Mouse (Mus musculus) embryonic facial prominence, embryonic 10.5 days (tissue): Measurements from ENCODE around the gene Ccdc27. TPM values are rescaled to one million over a fixed set of nuclear protein-coding genes. Genes with fewer than 3 reads are reported as not detected.
A peak's percentile ranks its signal among the peaks of the same experiment; 100 is the strongest.

Experiments used
- DNase-seq: peaks from one replicate; pipeline ENCODE4 v3.0.0-alpha.2; 2017; ENCODE audit warnings: low spot score
- H3K27ac ChIP-seq: fragments of 300-500 bp; sonication (generic); replicated peaks from 2 replicates; pipeline ENCODE4 v1.5.1; 2016; ENCODE audit warnings: mild to moderate bottlenecking
- H3K27me3 ChIP-seq: fragments of 300-500 bp; sonication (generic); replicated peaks from 2 replicates; pipeline ENCODE4 v1.6.1; 2016; ENCODE audit warnings: low read depth, mild to moderate bottlenecking; ENCODE audit not compliant: poor library complexity, severe bottlenecking
- H3K36me3 ChIP-seq: fragments of 300-500 bp; sonication (generic); replicated peaks from 2 replicates; pipeline ENCODE4 v1.6.1; 2016; ENCODE audit warnings: mild to moderate bottlenecking, moderate library complexity
- H3K4me1 ChIP-seq: fragments of 300-500 bp; sonication (generic); 2 replicates; pipeline ENCODE4 v1.6.1; 2016
- H3K4me3 ChIP-seq: fragments of 300-500 bp; sonication (generic); 2 replicates; pipeline ENCODE4 v1.5.1; 2016; ENCODE audit warnings: mild to moderate bottlenecking, moderate library complexity
- H3K9me3 ChIP-seq: fragments of 300-500 bp; sonication (generic); 2 replicates; pipeline ENCODE4 v1.6.1; 2016; ENCODE audit warnings: mild to moderate bottlenecking
- WGBS: fragments of 180-500 bp; shearing (Covaris S2); methylation state at CpG from one replicate; pipeline ENCODE4 v1.1.7; 2016; 5-methylcytosine and 5-hydroxymethylcytosine counted together
- polyA plus RNA-seq: library from polyadenylated mRNA; unstranded; fragments of >200 nt; fragmentation: Nextera tagmentation; extraction: Ambion mirVana; gene quantifications from 2 replicates; pipeline ENCODE4 v1.2.1, GENCODE M21; 2016

The Ccdc27 gene
- polyA plus RNA-seq, 1 experiment from 2014 or later: not detected

DNA sequence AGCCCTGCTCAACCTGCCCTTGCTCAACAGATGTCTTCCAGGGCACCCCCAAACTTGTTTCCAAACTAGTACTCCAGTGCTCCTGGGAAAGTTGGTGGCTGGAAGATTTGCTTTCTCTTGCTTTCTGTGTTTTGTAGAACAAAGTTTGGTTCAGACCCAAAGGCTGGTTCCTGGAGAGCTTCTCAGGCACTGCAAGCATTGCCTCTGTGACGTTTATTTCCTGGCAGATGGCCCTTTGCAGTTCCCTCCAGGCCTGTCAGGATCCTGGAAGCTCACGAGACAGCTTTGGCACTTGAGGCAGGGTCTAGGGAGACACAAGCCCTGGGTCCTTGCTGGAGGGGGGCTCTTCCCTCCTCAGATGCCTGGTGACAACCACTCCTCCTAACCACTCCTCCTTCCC, 14.2 kb upstream of the Ccdc27 start:
- Histone ChIP-seq H3K4me3 (no peak overlapping the region), H3K4me1 (no peaks in the 10 kb centered on the region; the same call in 1 of the 2 replicates), H3K27ac (no peak overlapping the region), H3K9me3 (no peaks in the 10 kb centered on the region), H3K27me3 (no peaks in the 10 kb centered on the region), H3K36me3 (no peaks in the 10 kb centered on the region)
- 65% methylated on average over 2 of the region's 2 CpGs for WGBS
- no peak for DNase-seq

- Histone ChIP-seq H3K9me3 (no peaks in the 10 kb centered on the region), H3K27ac (no peak overlapping the region), H3K4me1 (no peaks in the 10 kb centered on the region; the same call in 1 of the 2 replicates), H3K4me3 (no peak overlapping the region), H3K36me3 (no peaks in the 10 kb centered on the region), H3K27me3 (no peaks in the 10 kb centered on the region)
- no peak for DNase-seq
- WGBS: 77% methylated on average over 2 of the region's 2 CpGs
Observed at GRCm38 (mm10) chr4:154056046-154056445, 13.6 kb upstream of the Ccdc27 start.

DNA sequence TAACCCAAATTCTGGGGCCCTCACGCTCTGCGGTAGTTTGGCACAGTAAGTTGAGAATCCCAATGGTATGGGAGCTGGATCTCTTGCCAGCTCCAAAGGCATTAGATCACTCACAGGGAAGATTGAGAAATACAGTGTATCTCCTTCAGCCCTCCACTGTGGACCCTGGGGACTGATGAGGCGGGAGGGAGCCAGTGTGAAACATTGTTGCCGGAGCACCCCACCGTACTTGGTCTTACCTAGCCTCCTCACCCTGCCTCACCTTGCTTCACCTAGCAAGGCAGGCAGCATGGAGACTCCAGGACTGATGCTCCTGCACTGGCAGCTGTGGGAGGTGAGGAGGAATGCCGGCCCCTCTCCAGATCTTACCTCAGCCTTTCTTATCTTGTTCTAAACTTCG, 13.0 kb upstream of the Ccdc27 start:
- Histone ChIP-seq H3K27ac (no peak overlapping the region), H3K27me3 (no peaks in the 10 kb centered on the region), H3K4me1 (no peaks in the 10 kb centered on the region; the same call in 1 of the 2 replicates), H3K9me3 (no peaks in the 10 kb centered on the region), H3K4me3 (no peak overlapping the region), H3K36me3 (no peaks in the 10 kb centered on the region)
- 88% methylated on average over 7 of the region's 7 CpGs for WGBS
- DNase-seq: no peak

DNA sequence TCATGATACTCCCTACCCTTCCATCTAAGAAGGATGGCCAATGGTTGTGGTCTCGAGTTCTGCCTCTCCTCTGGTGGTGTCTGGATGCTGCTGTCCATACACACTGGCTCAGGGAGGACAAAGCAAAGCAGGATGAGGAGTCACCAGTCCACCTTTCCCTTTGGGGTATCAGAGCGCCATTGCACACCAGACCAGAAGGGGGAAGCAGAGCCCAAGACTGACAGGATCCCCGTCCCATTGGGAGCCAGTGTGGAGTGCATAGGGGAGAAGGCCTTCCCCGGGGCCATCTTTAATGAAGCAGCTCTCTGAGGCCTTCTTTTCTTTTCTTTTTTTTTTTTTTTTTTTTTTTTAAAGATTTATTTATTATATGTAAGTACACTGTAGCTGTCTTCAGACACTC, 10.6 kb upstream of the Ccdc27 start:
- WGBS: 54% methylated on average over 4 of the region's 4 CpGs
- no peak for DNase-seq
- H3K4me1 ChIP-seq: no peaks in the 10 kb centered on the region; the same call in 1 of the 2 replicates
- no peaks in the 10 kb centered on the region for H3K36me3 ChIP-seq
- H3K27ac ChIP-seq: no peak overlapping the region
- H3K27me3 ChIP-seq: no peaks in the 10 kb centered on the region
- H3K9me3 ChIP-seq: no peaks in the 10 kb centered on the region
- no peak overlapping the region for H3K4me3 ChIP-seq

GRCm38 (mm10) chr4:154051401-154051800, 8.9 kb upstream of the Ccdc27 start:
- H3K36me3 ChIP-seq: no peaks in the 10 kb centered on the region
- H3K27me3 ChIP-seq: no peaks in the 10 kb centered on the region
- H3K4me3 ChIP-seq: no peak overlapping the region
- WGBS: 91% methylated on average over 3 of the region's 3 CpGs
- H3K9me3 ChIP-seq: no peaks in the 10 kb centered on the region
- no peak overlapping the region for H3K27ac ChIP-seq
- H3K4me1 ChIP-seq: no peaks in the 10 kb centered on the region; the same call in 1 of the 2 replicates
- DNase-seq: no peak

GRCm38 (mm10) chr4:154045837-154046236, 3.4 kb upstream of the Ccdc27 start:
- H3K4me1 ChIP-seq: no peaks in the 10 kb centered on the region
- 67% methylated on average over 5 of the region's 5 CpGs for WGBS
- no peak for DNase-seq
- no peaks in the 10 kb centered on the region for H3K27me3 ChIP-seq
- no peaks in the 10 kb centered on the region for H3K36me3 ChIP-seq
- no peak overlapping the region for H3K27ac ChIP-seq
- H3K4me3 ChIP-seq: no peak overlapping the region
- H3K9me3 ChIP-seq: no peaks in the 10 kb centered on the region

GRCm38 (mm10) chr4:154037123-154037522, 5.4 kb downstream of the Ccdc27 start:
- no peak overlapping the region for H3K27ac ChIP-seq
- no peak for DNase-seq
- H3K27me3 ChIP-seq: no peaks in the 10 kb centered on the region
- H3K36me3 ChIP-seq: no peaks in the 10 kb centered on the region
- peaks cover 18% of the 10 kb centered on the region for H3K4me1 ChIP-seq
- WGBS: 36% methylated on average over 3 of the region's 3 CpGs
- no peaks in the 10 kb centered on the region for H3K9me3 ChIP-seq
- no peak overlapping the region for H3K4me3 ChIP-seq

- Histone ChIP-seq H3K9me3 (no peaks in the 10 kb centered on the region), H3K27ac (no peak overlapping the region), H3K4me1 (peaks cover 32% of the 10 kb centered on the region), H3K4me3 (no peak overlapping the region), H3K27me3 (peaks cover 41% of the 10 kb centered on the region), H3K36me3 (no peaks in the 10 kb centered on the region)
- DNase-seq: no peak
Observed at GRCm38 (mm10) chr4:154028646-154029045, 13.8 kb downstream of the Ccdc27 start.

DNA sequence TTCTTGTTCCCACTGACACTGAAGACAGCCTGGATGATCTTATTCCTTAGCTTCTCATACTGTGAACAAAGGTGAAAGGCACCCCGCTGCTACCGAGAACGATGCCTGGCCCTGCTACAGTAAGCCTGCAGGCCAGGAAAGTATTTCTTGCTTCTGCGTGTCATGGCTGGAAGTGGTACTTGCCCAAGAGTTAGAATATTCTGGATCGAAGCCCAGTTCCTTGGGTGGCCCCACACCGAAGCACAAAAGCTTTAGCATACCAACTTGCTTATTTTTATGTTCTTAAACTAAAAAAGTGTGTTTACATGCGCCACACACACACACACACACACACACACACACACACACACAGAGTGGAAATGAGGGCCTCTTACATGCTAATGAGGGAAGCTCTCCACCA, 14.4 kb downstream of the Ccdc27 start:
- H3K36me3 ChIP-seq: no peaks in the 10 kb centered on the region
- DNase-seq: no peak
- H3K4me1 ChIP-seq: peaks cover 34% of the 10 kb centered on the region
- 81% methylated on average over 7 of the region's 7 CpGs for WGBS
- no peak overlapping the region for H3K27ac ChIP-seq
- no peaks in the 10 kb centered on the region for H3K9me3 ChIP-seq
- H3K27me3 ChIP-seq: peaks cover 46% of the 10 kb centered on the region
- no peak overlapping the region for H3K4me3 ChIP-seq

DNA sequence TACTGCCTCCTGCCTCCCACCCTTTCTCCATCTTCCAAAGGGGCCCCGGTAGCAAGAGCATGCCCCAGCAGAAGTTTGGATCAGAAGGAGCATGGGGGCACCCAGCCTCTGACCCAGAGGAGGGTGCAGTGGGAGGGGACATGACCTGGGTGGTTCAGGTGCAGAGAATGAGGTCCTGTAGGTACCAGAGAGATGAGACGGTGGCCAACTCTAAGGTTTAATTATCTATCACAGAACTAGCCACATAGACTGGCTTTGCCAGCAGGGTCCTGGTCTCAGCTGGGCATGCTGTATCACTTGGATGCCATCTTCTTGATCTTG, 16.1 kb downstream of the Ccdc27 start:
- DNase-seq: no peak
- Histone ChIP-seq H3K36me3 (peaks cover 16% of the 10 kb centered on the region), H3K27ac (peak overlapping the region; percentile 31), H3K4me1 (peaks cover 38% of the 10 kb centered on the region), H3K27me3 (peaks cover 47% of the 10 kb centered on the region), H3K9me3 (no peaks in the 10 kb centered on the region), H3K4me3 (peak overlapping the region; percentile 56)
- 23% methylated on average over 2 of the region's 2 CpGs for WGBS

DNA sequence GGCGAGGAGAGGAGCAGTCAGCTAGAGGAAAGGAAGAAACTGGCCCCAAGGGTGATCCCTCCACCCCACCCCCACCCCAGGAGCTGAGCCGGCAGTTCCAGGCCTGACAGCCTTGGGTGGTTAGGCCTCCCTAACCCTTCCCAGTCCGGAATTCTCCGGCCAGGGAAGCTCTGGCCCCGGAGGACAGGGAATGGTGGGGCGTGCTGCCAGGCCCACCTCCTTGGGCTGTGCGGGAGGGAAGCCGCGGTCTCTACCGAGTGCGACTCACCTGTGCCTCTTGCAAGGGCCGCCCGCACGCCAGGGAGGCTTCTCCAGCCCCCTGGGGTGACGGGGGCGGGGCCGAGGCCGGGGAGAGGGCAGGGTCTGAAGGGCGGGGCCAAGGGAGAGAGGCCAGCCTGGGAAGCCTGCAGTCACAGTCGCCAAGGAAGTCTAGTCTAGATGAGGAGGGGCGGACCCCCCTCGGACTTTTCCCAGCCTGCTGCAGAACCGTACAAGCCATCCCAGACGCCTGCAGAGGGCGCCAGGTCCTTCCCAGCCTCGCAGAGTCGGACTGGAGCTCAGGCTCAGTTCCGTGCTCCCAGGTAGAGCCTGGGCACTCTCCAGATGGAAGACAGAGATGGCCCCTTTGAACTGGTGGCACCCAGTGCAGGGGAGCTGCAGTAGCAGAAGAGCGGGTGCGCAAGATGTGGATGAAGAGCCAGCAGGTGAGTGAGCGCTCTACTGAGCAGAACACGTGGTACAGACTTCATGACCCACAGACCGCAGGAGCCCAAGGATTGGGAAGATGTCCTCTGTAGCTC, 16.6 kb downstream of the Ccdc27 start, which contains the start of gene Smim1:
Smim1 (minus strand) TSS at position 590 of the 800 bp plus-strand sequence.
- peak within 1 kb of the TSS; percentile 56 for H3K4me3 ChIP-seq
- 1% methylated on average over 33 of the region's 33 CpGs for WGBS
- peaks cover 47% of the 10 kb centered on the region for H3K27me3 ChIP-seq
- peaks cover 38% of the 10 kb centered on the region for H3K4me1 ChIP-seq
- DNase-seq: peak; percentile 74
- H3K27ac ChIP-seq: peak within 1 kb of the TSS; percentile 31
- H3K36me3 ChIP-seq: peaks cover 21% of the 10 kb centered on the region
- no peaks in the 10 kb centered on the region for H3K9me3 ChIP-seq

GRCm38 (mm10) chr4:154024729-154025521, 17.6 kb downstream of the Ccdc27 start:
- DNase-seq: no peak
- WGBS: 33% methylated on average over 17 of the region's 17 CpGs
- Histone ChIP-seq H3K36me3 (peaks cover 30% of the 10 kb centered on the region), H3K27ac (peak overlapping the region; percentile 31; the same call in 1 of the 2 replicates), H3K4me1 (peaks cover 38% of the 10 kb centered on the region), H3K9me3 (no peaks in the 10 kb centered on the region), H3K27me3 (peaks cover 47% of the 10 kb centered on the region), H3K4me3 (peak overlapping the region; percentile 56)
